Mouse (Mus musculus): ENCODE data around the gene Mef2c. TPM values are rescaled to one million over a fixed set of nuclear protein-coding genes. Genes with fewer than 3 reads are reported as not detected.

The Mef2c gene
- 4.0 and 4.2 TPM in 2 replicates for polyA plus RNA-seq (2012; rRNA removed)

DNA sequence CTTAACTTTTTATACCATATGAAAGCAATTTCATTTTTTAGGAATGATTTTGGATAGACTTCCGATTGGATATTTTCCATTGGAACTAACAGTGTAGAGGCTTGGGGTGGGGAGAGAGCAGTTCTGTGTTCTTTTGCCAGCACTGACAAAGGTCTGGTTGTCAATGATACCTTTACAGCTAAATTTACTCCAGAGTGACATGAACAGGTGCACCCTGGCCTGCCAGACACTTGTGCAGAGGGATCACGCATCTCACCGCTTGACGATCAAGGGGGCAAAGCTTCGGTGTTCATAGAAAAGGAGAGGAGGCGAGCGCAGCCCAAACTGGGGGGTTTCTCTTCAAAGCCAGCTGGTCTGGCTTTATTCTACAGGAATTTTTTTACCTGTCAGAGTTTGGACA, at the start of gene Mef2c:
Mef2c (plus strand) TSS at position 116 of the 400 bp plus-strand sequence.
- H3K4me3 ChIP-seq (ENCODE audit: control insufficient read depth, low read depth, low read length): no peak within 1 kb of the TSS
- H3K36me3 ChIP-seq (ENCODE audit: control insufficient read depth, insufficient read depth, low read length): no peaks in the 10 kb centered on the region
- H3K27me3 ChIP-seq (ENCODE audit: control insufficient read depth, insufficient read depth, low read length): no peaks in the 10 kb centered on the region
- H3K4me1 ChIP-seq (ENCODE audit: control insufficient read depth, insufficient read depth, low read length): no peaks in the 10 kb centered on the region
- H3K27ac ChIP-seq (ENCODE audit: control insufficient read depth, insufficient read depth, low read depth, low read length): no peak within 1 kb of the TSS
- no peak for TF ChIP-seq POLR2A (IDR thresholded peaks at IDR 0.05; ENCODE audit: control insufficient read depth, low read depth, low read length)
- no peak for TF ChIP-seq CTCF (IDR thresholded peaks at IDR 0.05; ENCODE audit: control insufficient read depth, insufficient read depth, insufficient replicate concordance, low read depth, low read length)

DNA sequence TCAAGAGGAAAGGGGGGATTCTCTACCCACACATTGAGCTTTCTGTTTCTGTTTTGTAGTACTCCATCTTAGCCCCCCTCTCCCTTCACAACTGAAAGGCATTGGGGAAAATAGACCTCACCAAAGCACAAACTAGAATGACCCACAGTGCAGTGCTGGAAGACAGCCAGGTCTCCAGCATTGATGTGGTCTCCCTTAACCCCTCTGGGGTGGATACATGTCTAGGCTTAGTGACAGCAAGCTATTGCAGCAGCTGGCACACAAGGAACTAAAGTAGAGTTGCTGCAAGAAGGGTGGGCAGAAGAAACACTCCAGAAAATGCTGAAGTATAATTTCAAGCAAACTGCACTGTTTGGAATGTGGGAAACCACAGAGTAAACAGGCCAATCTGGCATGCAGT, 45.1 kb upstream of the Mef2c start:
- no peak for TF ChIP-seq POLR2A (IDR thresholded peaks at IDR 0.05; ENCODE audit: control insufficient read depth, low read depth, low read length)
- no peak for TF ChIP-seq CTCF (IDR thresholded peaks at IDR 0.05; ENCODE audit: control insufficient read depth, insufficient read depth, insufficient replicate concordance, low read depth, low read length)
- H3K27ac ChIP-seq (ENCODE audit: control insufficient read depth, insufficient read depth, low read depth, low read length): no peak overlapping the region
- no peak overlapping the region for H3K4me3 ChIP-seq (ENCODE audit: control insufficient read depth, low read depth, low read length)
- no peaks in the 10 kb centered on the region for H3K4me1 ChIP-seq (ENCODE audit: control insufficient read depth, insufficient read depth, low read length)
- H3K36me3 ChIP-seq (ENCODE audit: control insufficient read depth, insufficient read depth, low read length): no peaks in the 10 kb centered on the region
- H3K27me3 ChIP-seq (ENCODE audit: control insufficient read depth, insufficient read depth, low read length): no peaks in the 10 kb centered on the region

DNA sequence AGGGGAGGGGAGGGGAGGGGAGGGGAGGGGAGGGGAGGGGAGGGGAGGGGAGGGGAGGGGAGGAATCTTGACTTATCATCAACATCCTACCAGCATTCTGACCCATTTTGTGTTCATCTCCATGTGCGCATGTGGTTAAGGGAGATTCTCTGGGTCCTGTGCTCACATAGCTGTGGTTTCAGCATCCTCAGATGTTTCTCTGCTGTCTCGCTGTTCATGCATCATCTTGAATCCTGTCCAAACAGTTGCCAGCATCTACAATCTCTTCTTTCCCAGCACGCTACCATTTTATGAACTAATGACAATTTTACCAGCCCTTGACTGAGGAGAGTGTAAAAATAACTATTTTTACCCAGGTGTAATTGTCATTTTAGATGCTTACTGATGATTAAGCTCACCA, 44.2 kb upstream of the Mef2c start:
- no peaks in the 10 kb centered on the region for H3K4me1 ChIP-seq (ENCODE audit: control insufficient read depth, insufficient read depth, low read length)
- no peak overlapping the region for H3K4me3 ChIP-seq (ENCODE audit: control insufficient read depth, low read depth, low read length)
- H3K36me3 ChIP-seq (ENCODE audit: control insufficient read depth, insufficient read depth, low read length): no peaks in the 10 kb centered on the region
- TF ChIP-seq CTCF (IDR thresholded peaks at IDR 0.05; ENCODE audit: control insufficient read depth, insufficient read depth, insufficient replicate concordance, low read depth, low read length) (no peak), POLR2A (IDR thresholded peaks at IDR 0.05; ENCODE audit: control insufficient read depth, low read depth, low read length) (no peak)
- no peak overlapping the region for H3K27ac ChIP-seq (ENCODE audit: control insufficient read depth, insufficient read depth, low read depth, low read length)
- no peaks in the 10 kb centered on the region for H3K27me3 ChIP-seq (ENCODE audit: control insufficient read depth, insufficient read depth, low read length)

- no peak overlapping the region for H3K27ac ChIP-seq (ENCODE audit: control insufficient read depth, insufficient read depth, low read depth, low read length)
- H3K4me1 ChIP-seq (ENCODE audit: control insufficient read depth, insufficient read depth, low read length): no peaks in the 10 kb centered on the region
- H3K36me3 ChIP-seq (ENCODE audit: control insufficient read depth, insufficient read depth, low read length): no peaks in the 10 kb centered on the region
- TF ChIP-seq CTCF (IDR thresholded peaks at IDR 0.05; ENCODE audit: control insufficient read depth, insufficient read depth, insufficient replicate concordance, low read depth, low read length) (no peak), POLR2A (IDR thresholded peaks at IDR 0.05; ENCODE audit: control insufficient read depth, low read depth, low read length) (no peak)
- H3K4me3 ChIP-seq (ENCODE audit: control insufficient read depth, low read depth, low read length): no peak overlapping the region
- no peaks in the 10 kb centered on the region for H3K27me3 ChIP-seq (ENCODE audit: control insufficient read depth, insufficient read depth, low read length)
These were observed 43.2 kb upstream of the Mef2c start for GRCm38 (mm10) chr13:83460620-83461019.

GRCm38 (mm10) chr13:83461556-83461955, 42.3 kb upstream of the Mef2c start:
- Histone ChIP-seq H3K4me3 (ENCODE audit: control insufficient read depth, low read depth, low read length) (no peak overlapping the region), H3K27me3 (ENCODE audit: control insufficient read depth, insufficient read depth, low read length) (no peaks in the 10 kb centered on the region), H3K36me3 (ENCODE audit: control insufficient read depth, insufficient read depth, low read length) (no peaks in the 10 kb centered on the region), H3K4me1 (ENCODE audit: control insufficient read depth, insufficient read depth, low read length) (no peaks in the 10 kb centered on the region), H3K27ac (ENCODE audit: control insufficient read depth, insufficient read depth, low read depth, low read length) (no peak overlapping the region)
- TF ChIP-seq POLR2A (IDR thresholded peaks at IDR 0.05; ENCODE audit: control insufficient read depth, low read depth, low read length) (no peak), CTCF (IDR thresholded peaks at IDR 0.05; ENCODE audit: control insufficient read depth, insufficient read depth, insufficient replicate concordance, low read depth, low read length) (no peak)

DNA sequence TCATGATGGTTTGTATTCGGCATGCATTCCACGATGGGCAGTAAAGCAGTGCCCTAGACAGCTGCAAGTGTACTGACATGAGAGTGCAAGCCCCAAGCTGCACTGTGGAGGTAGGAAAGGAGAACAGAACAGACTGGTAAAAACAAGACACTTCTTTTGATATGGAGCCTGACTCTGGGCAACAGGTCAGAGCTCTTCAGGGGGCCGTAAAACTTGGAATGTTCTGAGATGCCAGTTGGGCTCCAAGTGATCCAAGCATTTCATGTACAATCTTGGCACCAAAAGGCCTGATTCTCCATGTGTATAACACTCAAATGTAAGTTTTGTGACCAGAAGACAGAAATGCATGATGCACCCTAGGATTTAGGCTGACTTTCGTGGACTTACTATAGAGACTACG, 37.1 kb upstream of the Mef2c start:
- no peak overlapping the region for H3K27ac ChIP-seq (ENCODE audit: control insufficient read depth, insufficient read depth, low read depth, low read length)
- no peaks in the 10 kb centered on the region for H3K36me3 ChIP-seq (ENCODE audit: control insufficient read depth, insufficient read depth, low read length)
- no peaks in the 10 kb centered on the region for H3K4me1 ChIP-seq (ENCODE audit: control insufficient read depth, insufficient read depth, low read length)
- no peaks in the 10 kb centered on the region for H3K27me3 ChIP-seq (ENCODE audit: control insufficient read depth, insufficient read depth, low read length)
- no peak overlapping the region for H3K4me3 ChIP-seq (ENCODE audit: control insufficient read depth, low read depth, low read length)
- TF ChIP-seq CTCF (IDR thresholded peaks at IDR 0.05; ENCODE audit: control insufficient read depth, insufficient read depth, insufficient replicate concordance, low read depth, low read length) (no peak), POLR2A (IDR thresholded peaks at IDR 0.05; ENCODE audit: control insufficient read depth, low read depth, low read length) (no peak)

GRCm38 (mm10) chr13:83468794-83469193, 35.0 kb upstream of the Mef2c start:
- H3K4me3 ChIP-seq (ENCODE audit: control insufficient read depth, low read depth, low read length): no peak overlapping the region
- H3K4me1 ChIP-seq (ENCODE audit: control insufficient read depth, insufficient read depth, low read length): no peaks in the 10 kb centered on the region
- no peaks in the 10 kb centered on the region for H3K27me3 ChIP-seq (ENCODE audit: control insufficient read depth, insufficient read depth, low read length)
- TF ChIP-seq POLR2A (IDR thresholded peaks at IDR 0.05; ENCODE audit: control insufficient read depth, low read depth, low read length) (no peak), CTCF (IDR thresholded peaks at IDR 0.05; ENCODE audit: control insufficient read depth, insufficient read depth, insufficient replicate concordance, low read depth, low read length) (no peak)
- no peaks in the 10 kb centered on the region for H3K36me3 ChIP-seq (ENCODE audit: control insufficient read depth, insufficient read depth, low read length)
- no peak overlapping the region for H3K27ac ChIP-seq (ENCODE audit: control insufficient read depth, insufficient read depth, low read depth, low read length)

DNA sequence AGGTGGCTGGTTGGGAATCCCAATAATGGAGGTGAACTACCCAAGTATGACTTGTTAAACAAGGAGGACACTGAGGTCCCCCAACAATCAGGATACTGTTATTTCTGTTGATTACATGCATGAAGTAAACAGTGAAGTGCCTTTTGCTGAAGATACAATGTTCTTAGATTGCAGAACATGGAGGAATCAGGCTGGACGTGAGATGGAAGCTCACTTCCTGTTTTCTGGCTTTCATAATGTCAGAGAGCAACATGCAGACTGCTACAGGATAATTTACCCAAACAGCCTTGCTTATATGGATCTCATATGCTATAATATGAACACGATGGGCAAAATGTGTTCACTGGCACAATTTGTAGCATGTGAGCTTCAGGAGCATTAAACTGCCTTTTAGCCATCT, 30.1 kb upstream of the Mef2c start:
- H3K27ac ChIP-seq (ENCODE audit: control insufficient read depth, insufficient read depth, low read depth, low read length): no peak overlapping the region
- H3K27me3 ChIP-seq (ENCODE audit: control insufficient read depth, insufficient read depth, low read length): no peaks in the 10 kb centered on the region
- no peaks in the 10 kb centered on the region for H3K36me3 ChIP-seq (ENCODE audit: control insufficient read depth, insufficient read depth, low read length)
- TF ChIP-seq CTCF (IDR thresholded peaks at IDR 0.05; ENCODE audit: control insufficient read depth, insufficient read depth, insufficient replicate concordance, low read depth, low read length) (no peak), POLR2A (IDR thresholded peaks at IDR 0.05; ENCODE audit: control insufficient read depth, low read depth, low read length) (no peak)
- no peaks in the 10 kb centered on the region for H3K4me1 ChIP-seq (ENCODE audit: control insufficient read depth, insufficient read depth, low read length)
- no peak overlapping the region for H3K4me3 ChIP-seq (ENCODE audit: control insufficient read depth, low read depth, low read length)

All from testis, adult 2 months (tissue).